Mouse (Mus musculus) heart, embryonic 11.5 days (tissue): ENCODE results near the gene Pttg1. TPM values are rescaled to one million over a fixed set of nuclear protein-coding genes. Genes with fewer than 3 reads are reported as not detected.
A peak's percentile ranks its signal among the peaks of the same experiment; 100 is the strongest.

ENCODE experiments used
- ATAC-seq: fragments of 200-750 bp; cut with Nextera tagmentation; replicated peaks from 2 replicates; pipeline ENCODE4 v1.8.0; 2017; ENCODE audit warnings: moderate library complexity; ENCODE audit not compliant: insufficient number of reproducible peaks, low FRiP score, low TSS enrichment
- H3K27ac ChIP-seq: fragments of 300-500 bp; sonication (generic); 2 replicates; pipeline ENCODE4 v1.5.1; 2014; ENCODE audit warnings: mild to moderate bottlenecking, low read depth, low read length
- H3K27me3 ChIP-seq: fragments of 300-500 bp; sonication (generic); 2 replicates; pipeline ENCODE4 v1.6.1; 2014; ENCODE audit warnings: mild to moderate bottlenecking, low read length, mixed read lengths; ENCODE audit not compliant: control insufficient read depth, insufficient read depth
- H3K36me3 ChIP-seq: fragments of 300-500 bp; sonication (generic); 2 replicates; pipeline ENCODE4 v1.6.1; 2014; ENCODE audit warnings: mild to moderate bottlenecking, low read length, moderate library complexity, mixed read lengths; ENCODE audit not compliant: control insufficient read depth, insufficient read depth
- H3K4me1 ChIP-seq: fragments of 300-500 bp; sonication (generic); 2 replicates; pipeline ENCODE4 v1.6.1; 2014; ENCODE audit warnings: low read length; ENCODE audit not compliant: control insufficient read depth, insufficient read depth
- H3K4me2 ChIP-seq: fragments of 300-500 bp; sonication (generic); 2 replicates; pipeline ENCODE4 v1.6.1; 2014; ENCODE audit warnings: mild to moderate bottlenecking, moderate library complexity
- H3K4me3 ChIP-seq: fragments of 300-500 bp; sonication (generic); 2 replicates; pipeline ENCODE4 v1.5.1; 2014; ENCODE audit warnings: low read depth, low read length
- H3K9ac ChIP-seq: fragments of 300-500 bp; sonication (generic); 2 replicates; pipeline ENCODE4 v1.6.1; 2014; ENCODE audit warnings: mild to moderate bottlenecking, low read depth, low read length, moderate library complexity
- H3K9me3 ChIP-seq: fragments of 300-500 bp; sonication (generic); replicated peaks from 2 replicates; pipeline ENCODE4 v1.6.1; 2016; ENCODE audit warnings: low read length; ENCODE audit not compliant: control insufficient read depth
- WGBS: fragments of 180-500 bp; shearing (Covaris S2); extraction: QIAGEN DNeasy Blood & Tissue Kit; methylation state at CpG from one replicate; pipeline ENCODE4 v1.1.7; 2014; ENCODE audit not compliant: insufficient replicate concordance; 5-methylcytosine and 5-hydroxymethylcytosine counted together
- microRNA counts: library from miRNA; unstranded; fragments of <30 nt; microRNA quantifications from one replicate; lab custom pipeline; 2015
- microRNA-seq: library from miRNA; unstranded; fragments of <30 nt; microRNA quantifications from one replicate; pipeline ENCODE4, GENCODE M21; 2016; ENCODE audit warnings: borderline number of aligned reads
- polyA plus RNA-seq: library from polyadenylated mRNA; unstranded; fragments of >200 nt; fragmentation: Nextera tagmentation; extraction: Ambion mirVana; gene quantifications from 2 replicates; pipeline ENCODE4 v1.2.1, GENCODE M21; 2014

Pttg1 gene
- polyA plus RNA-seq, 1 experiment from 2014 or later: 119 TPM

DNA sequence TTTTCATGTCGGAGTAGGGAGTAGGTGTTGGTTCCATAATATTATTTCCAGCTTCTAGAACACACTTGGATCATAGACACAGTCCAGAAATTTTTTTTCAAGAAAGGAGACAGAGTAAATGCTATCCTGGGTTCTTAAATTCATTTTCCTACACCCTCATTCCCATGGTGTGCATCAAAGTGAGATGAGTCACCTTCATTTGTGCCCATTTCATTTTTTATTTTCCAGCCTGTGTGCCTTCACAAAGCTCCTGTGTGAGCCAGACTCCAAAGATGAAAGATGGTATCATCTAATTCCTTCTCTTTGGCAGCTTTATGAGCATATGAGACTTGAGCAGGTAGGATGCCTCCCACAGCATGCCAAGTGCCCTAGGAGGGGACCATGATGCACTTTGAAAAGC, 49.5 kb downstream of the Pttg1 start:
- H3K4me3 ChIP-seq: no peak overlapping the region
- 92% methylated on average over 1 of the region's 1 CpGs for WGBS
- H3K4me2 ChIP-seq: no peak overlapping the region
- H3K27me3 ChIP-seq: no peaks in the 10 kb centered on the region
- no peak overlapping the region for H3K9ac ChIP-seq
- H3K36me3 ChIP-seq: no peaks in the 10 kb centered on the region
- no peaks in the 10 kb centered on the region for H3K4me1 ChIP-seq
- ATAC-seq: no peak
- H3K27ac ChIP-seq: no peak overlapping the region
- no peaks in the 10 kb centered on the region for H3K9me3 ChIP-seq

DNA sequence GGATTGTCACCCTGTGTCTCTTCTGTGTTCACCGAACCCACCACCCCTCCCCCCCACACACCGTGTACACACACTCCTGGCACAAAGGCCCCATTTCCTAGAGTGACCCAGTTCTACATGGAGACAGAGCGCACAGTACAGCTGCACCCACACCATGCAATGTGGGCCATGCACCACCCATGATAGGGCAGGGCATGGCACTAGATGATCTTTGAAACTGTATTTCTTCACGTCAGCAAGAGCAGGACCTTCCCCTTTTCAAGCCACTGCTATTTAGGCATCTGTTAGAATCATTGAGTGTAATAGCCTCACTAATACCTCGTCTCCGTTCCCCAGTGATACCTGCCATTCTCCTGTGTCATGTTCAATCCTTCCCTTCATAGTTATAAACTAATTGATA, 51.1 kb downstream of the Pttg1 start:
- no peaks in the 10 kb centered on the region for H3K36me3 ChIP-seq
- H3K27ac ChIP-seq: no peak overlapping the region
- no peaks in the 10 kb centered on the region for H3K9me3 ChIP-seq
- H3K27me3 ChIP-seq: no peaks in the 10 kb centered on the region
- no peaks in the 10 kb centered on the region for H3K4me1 ChIP-seq
- 81% methylated on average over 6 of the region's 6 CpGs for WGBS
- no peak overlapping the region for H3K4me2 ChIP-seq
- no peak overlapping the region for H3K9ac ChIP-seq
- ATAC-seq: no peak
- no peak overlapping the region for H3K4me3 ChIP-seq

DNA sequence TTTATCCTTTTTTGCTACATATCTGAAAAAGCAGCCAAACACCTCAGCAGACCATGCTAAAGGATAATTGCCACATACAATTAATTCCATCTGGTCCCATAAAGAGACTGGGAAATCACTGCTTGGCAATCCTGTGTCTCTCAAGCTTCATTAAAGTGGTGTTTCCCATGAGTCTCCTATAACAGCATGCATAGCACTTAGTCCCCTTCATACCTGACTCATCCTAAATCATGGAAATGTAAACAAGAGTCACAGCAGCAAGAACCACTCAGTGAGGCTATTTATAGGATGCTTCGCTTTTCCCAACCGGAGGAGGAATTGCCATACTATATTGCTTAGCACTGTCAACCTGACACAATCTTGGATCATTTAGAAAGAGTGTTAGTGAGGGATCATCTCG, 52.7 kb downstream of the Pttg1 start:
- H3K27me3 ChIP-seq: no peaks in the 10 kb centered on the region
- no peak overlapping the region for H3K4me3 ChIP-seq
- no peak overlapping the region for H3K4me2 ChIP-seq
- H3K9ac ChIP-seq: no peak overlapping the region
- H3K36me3 ChIP-seq: no peaks in the 10 kb centered on the region
- ATAC-seq: no peak
- 80% methylated on average over 3 of the region's 3 CpGs for WGBS
- no peak overlapping the region for H3K27ac ChIP-seq
- no peaks in the 10 kb centered on the region for H3K9me3 ChIP-seq
- no peaks in the 10 kb centered on the region for H3K4me1 ChIP-seq

DNA sequence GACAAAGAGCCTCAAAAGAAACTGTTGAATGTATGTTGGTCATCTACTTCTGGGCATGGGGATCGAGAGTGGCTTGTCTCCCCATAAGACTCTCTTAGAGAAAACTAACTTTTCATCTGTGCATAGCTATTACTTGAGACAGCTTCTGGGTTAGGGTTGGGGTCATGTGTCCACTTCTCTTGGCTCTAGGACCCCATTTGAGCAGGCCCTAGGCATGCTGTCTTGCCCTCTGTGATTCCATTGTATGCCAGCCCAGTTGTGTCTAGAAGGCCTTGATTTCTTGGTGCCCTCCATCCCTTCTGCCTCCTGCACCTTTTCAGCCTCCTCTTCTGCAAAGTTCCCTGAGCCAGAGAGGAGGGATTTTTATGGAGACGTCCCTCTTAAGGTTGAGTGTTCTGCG, 54.2 kb downstream of the Pttg1 start:
- H3K9ac ChIP-seq: no peak overlapping the region
- no peak for ATAC-seq

More for the DNA sequence above, 54.2 kb downstream of the Pttg1 start:
- H3K27me3 ChIP-seq: no peaks in the 10 kb centered on the region
- H3K9me3 ChIP-seq: no peaks in the 10 kb centered on the region
- 82% methylated on average over 3 of the region's 3 CpGs for WGBS
- H3K36me3 ChIP-seq: no peaks in the 10 kb centered on the region
- no peak overlapping the region for H3K4me2 ChIP-seq
- no peak overlapping the region for H3K4me3 ChIP-seq
- no peak overlapping the region for H3K27ac ChIP-seq
- no peaks in the 10 kb centered on the region for H3K4me1 ChIP-seq

MicroRNA genes within 50 kb of the gene (microRNA counts, 519-probe panel; counts per million panel counts)
- microRNA mmu-miR-146a (lab: Ali Mortazavi, UCI): 2,524 counts per million, percentile 8 among the panel's probes with 10 or more counts

Small RNAs within 50 kb of the gene (microRNA-seq; reads per million reads assigned to microRNA genes)
- gene Mir146: 32.6 reads per million, percentile 54 among the genes with 10 or more reads in this experiment

Other genes starting within 250 kb of the Pttg1 start
- 39.2 and 42.1 TPM in 2 replicates for gene Slu7, start 7.5 kb upstream of the Pttg1 start, polyA plus RNA-seq
- gene C1qtnf2, start 48.0 kb upstream of the Pttg1 start, polyA plus RNA-seq: 1.3 and 1.6 TPM in 2 replicates
- 23.2 and 25.1 TPM in 2 replicates for gene Ccnjl, start 102.5 kb upstream of the Pttg1 start, polyA plus RNA-seq
- 4.6 and 5.3 TPM in 2 replicates for gene 4933415A04Rik, start 160.8 kb upstream of the Pttg1 start, polyA plus RNA-seq
- gene Fabp6, start 175.3 kb upstream of the Pttg1 start, polyA plus RNA-seq: not detected in 2 replicates